Mouse (Mus musculus): ENCODE data around the gene Ston1.

Ston1 gene

GRCm38 (mm10) chr17:88587371-88587770 lies 10.1 kb upstream of the Ston1 start:
- DNase-seq (ENCODE audit: low spot score) = no peak

- no peak for DNase-seq (ENCODE audit: low spot score)
These were observed 9.3 kb upstream of the Ston1 start for GRCm38 (mm10) chr17:88588228-88588627.

- DNase-seq (ENCODE audit: low spot score) = no peak
These were observed 7.2 kb upstream of the Ston1 start for GRCm38 (mm10) chr17:88590251-88590650.

- DNase-seq (ENCODE audit: low spot score) = no peak
These were observed 2.4 kb upstream of the Ston1 start for GRCm38 (mm10) chr17:88595071-88595470.

GRCm38 (mm10) chr17:88596068-88596467 lies 1.4 kb upstream of the Ston1 start:
- DNase-seq (ENCODE audit: low spot score) = no peak

DNA sequence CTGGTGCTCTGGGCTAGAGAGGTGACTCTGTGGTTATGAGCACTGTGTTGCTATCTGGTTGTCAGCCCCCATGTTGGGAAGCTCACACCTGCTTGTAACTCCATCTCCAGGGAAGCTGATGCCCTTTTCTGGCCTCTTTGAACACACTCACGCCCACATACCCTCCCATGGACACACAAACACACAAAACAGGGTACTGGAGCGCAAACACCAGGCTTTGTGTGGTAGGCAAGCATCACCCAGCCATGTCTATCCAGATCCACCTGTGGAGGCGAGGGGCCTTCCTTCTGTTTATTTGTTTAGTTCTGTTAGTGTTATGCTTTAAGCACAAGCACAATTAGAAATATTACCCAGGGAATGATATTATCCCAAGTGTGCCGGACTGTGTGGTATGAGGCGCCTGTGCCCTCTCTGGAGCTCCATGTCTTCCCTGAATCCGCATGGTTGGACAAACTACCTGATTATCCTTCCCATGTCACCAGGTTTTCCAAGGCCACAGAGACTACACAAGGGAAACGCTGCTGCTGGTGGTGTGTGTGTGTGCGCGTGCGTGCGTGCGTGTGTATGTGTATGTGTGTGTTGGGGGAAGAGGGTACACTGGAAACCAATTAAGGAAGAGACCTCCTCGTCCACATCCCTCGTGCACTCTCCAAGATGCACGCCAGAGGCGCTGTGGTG lies 801 bp upstream of the Ston1 start:
- no peak for DNase-seq (ENCODE audit: low spot score)

DNA sequence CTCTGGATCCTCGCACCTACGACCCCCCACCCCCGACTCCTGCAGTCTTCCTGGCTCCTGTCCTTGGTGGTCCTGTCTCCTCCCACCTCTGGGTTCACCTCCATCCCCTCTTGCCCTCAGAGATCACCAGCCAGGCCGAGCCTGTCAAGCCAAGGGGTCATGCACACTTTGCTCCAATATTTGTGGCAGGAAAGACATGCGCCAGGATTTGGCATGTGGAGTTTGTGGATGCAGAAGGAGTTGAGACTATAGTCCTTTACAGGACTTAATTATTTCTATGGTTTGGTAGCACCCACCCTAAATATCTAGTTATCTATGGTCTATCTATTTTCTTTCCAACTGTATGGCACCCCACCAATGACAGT lies 554 bp downstream of the Ston1 start:
- DNase-seq (ENCODE audit: low spot score) = no peak

- DNase-seq (ENCODE audit: low spot score) = no peak
These were observed 1.3 kb downstream of the Ston1 start for GRCm38 (mm10) chr17:88598570-88599368.

- DNase-seq (ENCODE audit: low spot score) = peak; percentile 51
These were observed 3.1 kb downstream of the Ston1 start for GRCm38 (mm10) chr17:88600492-88601026.

DNA sequence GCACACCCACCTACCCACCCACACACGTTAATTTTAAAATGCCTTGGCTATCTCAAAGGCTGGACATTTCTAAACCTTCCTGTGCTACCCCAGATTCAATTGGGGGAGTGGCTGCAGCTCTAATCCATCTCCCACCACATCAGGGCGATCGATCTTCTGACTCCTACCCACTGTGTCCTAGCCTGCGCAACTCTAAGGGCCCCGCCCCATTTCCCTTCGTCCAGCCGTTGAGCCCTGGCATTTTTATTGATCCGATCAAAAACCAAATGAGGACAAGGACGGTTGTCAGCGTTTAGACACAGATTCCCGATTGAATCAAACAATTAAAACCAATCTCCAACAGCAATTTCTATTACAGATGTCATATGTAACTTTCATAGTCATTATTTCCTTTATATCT lies 6.5 kb downstream of the Ston1 start:
- no peak for DNase-seq (ENCODE audit: low spot score)

GRCm38 (mm10) chr17:88606056-88606455 lies 8.6 kb downstream of the Ston1 start:
- no peak for DNase-seq (ENCODE audit: low spot score)

DNA sequence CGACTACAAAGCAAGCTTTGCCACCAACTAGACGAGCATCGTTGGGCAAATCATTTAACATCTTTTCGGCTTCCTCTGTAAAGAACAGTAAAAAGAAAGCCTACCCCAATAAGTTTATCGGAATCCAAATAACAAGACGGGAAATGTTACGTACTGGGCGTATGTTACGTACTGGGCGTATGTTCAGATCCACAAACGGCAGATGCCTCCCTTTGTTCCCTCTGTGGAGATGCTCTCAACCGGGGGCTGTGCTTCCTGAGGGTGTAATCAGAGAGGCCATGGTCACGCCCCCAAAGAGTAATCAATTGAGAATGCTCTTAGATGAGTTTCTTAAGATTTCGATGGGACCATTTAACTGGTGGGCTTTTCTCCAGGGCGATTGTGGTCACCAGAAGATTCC lies 11.9 kb downstream of the Ston1 start:
- DNase-seq (ENCODE audit: low spot score) = no peak

DNA sequence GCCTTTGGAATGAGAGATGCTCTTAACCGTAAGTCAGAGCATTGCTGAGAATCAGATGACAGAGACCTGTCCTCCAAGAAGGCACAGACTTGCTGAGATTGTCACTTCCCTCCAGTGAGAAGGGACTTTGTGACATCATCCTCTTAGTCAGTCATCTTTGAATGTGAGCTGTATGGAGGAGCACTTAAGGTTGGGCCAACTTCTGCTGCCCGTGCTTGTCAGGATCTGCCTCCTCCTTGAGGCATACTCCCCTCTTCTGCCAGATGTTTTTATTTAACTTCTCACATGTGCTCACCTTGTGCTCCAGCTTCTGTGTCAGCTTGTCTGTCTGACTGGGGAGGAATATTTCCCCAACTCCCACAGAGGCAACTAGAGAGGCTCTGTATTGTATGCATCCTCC lies 13.6 kb downstream of the Ston1 start:
- no peak for DNase-seq (ENCODE audit: low spot score)

DNA sequence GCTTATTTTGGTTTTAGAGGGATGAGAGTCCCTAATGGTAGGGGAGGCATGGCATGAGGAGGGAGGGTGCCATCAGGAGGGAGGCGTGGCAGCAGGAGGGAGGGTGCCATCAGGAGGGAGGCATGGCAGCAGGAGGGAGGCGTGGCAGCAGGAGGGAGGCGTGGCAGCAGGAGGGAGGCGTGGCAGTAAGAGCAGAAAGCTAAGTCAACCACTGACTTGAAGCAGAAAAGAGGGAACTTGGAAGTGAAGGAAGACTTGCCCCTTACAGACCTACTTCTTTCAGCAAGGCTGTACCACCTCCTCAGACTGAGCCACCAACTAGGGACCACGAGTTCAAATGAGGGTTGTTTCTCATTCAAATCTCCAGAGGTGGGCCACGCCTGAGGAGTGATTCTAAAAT lies 15.7 kb downstream of the Ston1 start:
- DNase-seq (ENCODE audit: low spot score) = no peak

DNA sequence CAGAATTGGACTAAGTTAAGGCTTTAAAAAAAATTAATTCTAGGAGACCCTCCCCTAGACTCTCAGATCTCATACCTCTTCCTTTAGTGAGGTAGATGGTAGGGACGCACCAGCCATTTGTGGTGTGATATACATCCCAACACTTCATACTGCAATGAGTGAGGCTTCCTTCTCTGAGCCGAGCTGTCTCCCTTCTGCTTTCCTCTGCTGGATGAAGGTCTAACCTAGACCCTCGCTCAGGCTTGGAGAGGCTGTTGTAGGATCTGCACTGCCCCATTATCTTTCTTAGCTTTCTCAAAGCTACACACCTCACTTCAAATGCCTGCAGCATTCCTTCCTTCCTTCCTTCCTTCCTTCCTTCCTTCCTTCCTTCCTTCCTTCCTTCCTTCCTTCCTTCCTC lies 16.2 kb downstream of the Ston1 start:
- DNase-seq (ENCODE audit: low spot score) = no peak

DNA sequence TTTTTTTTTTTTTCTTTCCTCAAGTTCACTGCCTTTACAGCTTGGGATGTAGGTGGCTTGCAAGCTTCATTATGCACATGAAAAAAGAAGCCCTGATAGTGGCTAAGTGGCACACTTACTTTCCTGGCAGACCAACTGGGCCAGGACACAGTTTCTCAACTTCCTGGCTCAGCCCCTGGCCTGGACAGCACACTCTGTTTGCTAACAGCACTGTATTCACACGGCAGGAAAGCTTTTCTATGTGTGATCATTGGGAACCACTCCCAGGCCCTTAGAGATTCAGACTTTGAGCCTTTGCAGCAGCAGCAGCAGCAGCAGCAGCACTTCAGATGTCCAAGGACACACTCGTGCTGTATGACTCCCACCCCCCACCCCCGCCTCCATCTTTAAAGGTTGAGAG lies 16.8 kb downstream of the Ston1 start:
- DNase-seq (ENCODE audit: low spot score) = peak; percentile 59

- DNase-seq (ENCODE audit: low spot score) = no peak
These were observed 17.2 kb downstream of the Ston1 start for GRCm38 (mm10) chr17:88614733-88615132.

- no peak for DNase-seq (ENCODE audit: low spot score)
These were observed 18.1 kb downstream of the Ston1 start for GRCm38 (mm10) chr17:88615492-88616155.

- DNase-seq (ENCODE audit: low spot score) = no peak
These were observed 23.5 kb downstream of the Ston1 start for GRCm38 (mm10) chr17:88620935-88621334.

DNA sequence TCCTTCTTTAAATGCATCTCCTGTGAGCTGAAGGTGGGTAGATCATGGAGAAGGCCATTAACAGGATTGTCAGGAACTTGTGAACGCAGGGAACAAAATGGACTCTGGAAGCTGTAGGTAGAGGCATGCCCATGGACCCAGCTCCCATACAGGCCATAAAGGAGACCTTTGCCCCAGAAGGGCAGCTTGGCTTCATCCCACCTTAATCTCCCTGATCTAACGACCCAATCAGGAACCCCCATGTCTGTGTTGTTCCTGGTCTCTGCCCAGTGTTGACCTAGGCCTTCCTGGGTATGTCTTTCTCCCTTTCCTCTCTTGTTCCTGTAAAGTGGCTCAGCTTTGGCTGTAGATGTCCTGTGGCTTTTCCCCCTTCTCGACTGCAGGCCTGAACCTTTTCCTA lies 23.9 kb downstream of the Ston1 start:
- no peak for DNase-seq (ENCODE audit: low spot score)

DNA sequence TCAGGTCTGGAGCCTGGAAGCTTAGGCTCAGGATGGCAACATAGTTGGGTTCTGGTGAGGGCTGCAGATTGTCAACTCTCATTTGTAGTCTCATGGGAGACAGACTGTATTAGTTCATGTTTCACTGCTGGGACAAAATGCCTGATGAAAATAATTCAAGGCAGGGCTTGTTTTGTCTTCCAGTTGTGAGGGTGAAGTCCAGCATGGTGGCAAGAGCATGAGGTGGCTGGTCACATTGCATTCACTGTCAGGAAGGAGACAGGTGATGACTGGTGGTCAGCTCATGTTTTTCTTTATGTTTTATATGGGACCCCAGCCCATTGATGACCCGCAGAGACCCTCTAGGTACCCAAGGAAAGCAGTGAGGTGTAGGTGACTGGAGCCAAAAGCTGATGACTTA lies 25.2 kb downstream of the Ston1 start:
- no peak for DNase-seq (ENCODE audit: low spot score)

DNA sequence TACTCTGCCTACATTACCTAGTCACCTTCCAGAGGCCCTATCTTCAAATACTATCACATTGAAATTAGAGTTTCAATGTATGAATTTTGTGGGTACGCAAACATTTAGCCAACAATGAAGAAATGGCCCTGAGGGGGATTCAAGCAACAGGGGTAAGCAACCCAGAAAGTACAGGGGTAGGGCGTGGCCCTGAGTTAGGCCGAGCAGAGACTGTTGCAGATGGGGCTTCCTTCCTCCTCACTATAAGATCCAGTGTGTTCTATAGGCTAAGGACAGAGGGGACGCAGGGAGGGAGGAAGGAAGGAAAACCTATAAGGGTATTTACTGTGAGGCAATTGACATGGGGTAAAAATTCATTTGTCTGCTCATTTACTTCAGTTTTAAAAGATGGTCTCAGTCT lies 26.9 kb downstream of the Ston1 start:
- DNase-seq (ENCODE audit: low spot score) = no peak

DNA sequence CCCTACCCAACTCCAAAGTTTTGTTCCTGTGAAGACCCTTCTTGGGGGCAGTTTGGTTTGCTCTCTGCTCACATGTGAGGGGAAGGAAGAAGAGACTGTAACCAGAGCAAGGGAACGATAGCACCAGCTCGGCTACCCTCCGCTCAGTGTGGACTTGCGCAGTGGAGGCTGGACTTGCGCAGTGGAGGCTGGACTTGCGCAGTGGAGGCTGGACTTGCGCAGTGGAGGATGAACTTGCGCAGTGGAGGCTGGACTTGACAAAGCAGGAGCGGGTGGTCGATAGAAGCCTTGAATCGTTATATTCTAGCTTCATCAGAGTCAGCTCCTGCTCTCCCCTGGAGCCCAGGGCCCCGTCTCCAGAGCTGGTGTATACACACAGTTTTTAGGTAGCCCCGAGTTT lies 27.9 kb downstream of the Ston1 start:
- no peak for DNase-seq (ENCODE audit: low spot score)

Data from lung, postnatal 25 days (tissue).